Mouse (Mus musculus): ENCODE measurements around the gene Spata17. TPM values are rescaled to one million over a fixed set of nuclear protein-coding genes. Genes with fewer than 3 reads are reported as not detected.

The Spata17 gene
- total and polyA plus RNA-seq, 3 experiments, result 0.24 TPM; not detected in 2

GRCm38 (mm10) chr1:187052532-187052931 lies 162.7 kb downstream of the Spata17 start:
- H3K79me2 ChIP-seq (replicated peaks; ENCODE audit: control insufficient read depth, extremely low read depth, insufficient read depth, poor library complexity, severe bottlenecking), result no peaks in the 10 kb centered on the region
- in situ Hi-C loops (cut with MboI; ENCODE audit: low pct_ligation_motif_present, low pct_unique_long_range_greater_than_20kb, low sequenced_read_pairs), result no loop called here
- H3K4me3 ChIP-seq (replicated peaks in 1 of 3; ENCODE audit: low read depth in 2 of 3, low read length in 2 of 3, poor library complexity in 1 of 3), result no peak overlapping the region
- H3K4me2 ChIP-seq (ENCODE audit: insufficient read depth, low read depth, poor library complexity, severe bottlenecking), result no peak overlapping the region
- H3K4me1 ChIP-seq (ENCODE audit: control insufficient read depth in 1 of 2, insufficient read depth in 2 of 2), result peaks cover 0 to 10% of the 10 kb centered on the region in 2 experiments; a peak in 2 of 4 replicates
- no peak overlapping the region for H3K9ac ChIP-seq (ENCODE audit: insufficient read depth, low read depth)
- DNase-seq (ENCODE audit: extremely low read depth), result no peak
- TF ChIP-seq MAZ (IDR thresholded peaks at IDR 0.05; ENCODE audit: low read depth, low read length), result no peak
- TF ChIP-seq E2F4 (IDR thresholded peaks at IDR 0.05; ENCODE audit: insufficient replicate concordance, low read depth, low read length), result no peak
- no peak for TF ChIP-seq RCOR1 (conservative IDR thresholded peaks at IDR 0.05; ENCODE audit: low read depth, low read length)
- TF ChIP-seq ZKSCAN1 (IDR thresholded peaks at IDR 0.05; ENCODE audit: borderline replicate concordance, low read depth, low read length), result no peak
- no peak for TF ChIP-seq ZC3H11A (IDR thresholded peaks at IDR 0.05; ENCODE audit: low read depth, low read length)
- TF ChIP-seq CHD2 (IDR thresholded peaks at IDR 0.05; ENCODE audit: low read length), result no peak
- TF ChIP-seq UBTF (IDR thresholded peaks at IDR 0.05; ENCODE audit: low read depth, low read length), result no peak
- TF ChIP-seq IRF4 (IDR thresholded peaks at IDR 0.05; ENCODE audit: low read depth, low read length), result no peak
- no peak for TF ChIP-seq POLR2A (IDR thresholded peaks at IDR 0.05; ENCODE audit: low read depth, low read length)
- no peak for TF ChIP-seq SIN3A (IDR thresholded peaks at IDR 0.05; ENCODE audit: low read length)
- no peak for TF ChIP-seq CTCF (conservative IDR thresholded peaks at IDR 0.05 in 1 of 2, IDR thresholded peaks at IDR 0.05 in 1 of 2; ENCODE audit: low read depth in 2 of 2, low read length in 2 of 2)
- no peaks in the 10 kb centered on the region for H3K27me3 ChIP-seq (replicated peaks)
- dilution Hi-C loops (cut with MboI; ENCODE audit: extremely low pct_ligation_motif_present, extremely low pct_unique_long_range_greater_than_20kb, low sequenced_read_pairs), result no loop called here
- no peaks in the 10 kb centered on the region for H3K36me3 ChIP-seq (replicated peaks in 1 of 2; ENCODE audit: control insufficient read depth in 1 of 2, insufficient read depth in 1 of 2, low read length in 1 of 2)
- H3K27ac ChIP-seq (ENCODE audit: insufficient read depth, low read depth), result no peak overlapping the region
- no peaks in the 10 kb centered on the region for H3K9me3 ChIP-seq (replicated peaks; ENCODE audit: low read length)

- no peak for DNase-seq (ENCODE audit: extremely low read depth)
- Histone ChIP-seq H3K79me2 (replicated peaks; ENCODE audit: control insufficient read depth, extremely low read depth, insufficient read depth, poor library complexity, severe bottlenecking) (no peaks in the 10 kb centered on the region), H3K36me3 (replicated peaks in 1 of 2; ENCODE audit: control insufficient read depth in 1 of 2, insufficient read depth in 1 of 2, low read length in 1 of 2) (no peaks in the 10 kb centered on the region), H3K9ac (ENCODE audit: insufficient read depth, low read depth) (no peak overlapping the region), H3K4me2 (ENCODE audit: insufficient read depth, low read depth, poor library complexity, severe bottlenecking) (no peak overlapping the region), H3K27ac (ENCODE audit: insufficient read depth, low read depth) (no peak overlapping the region), H3K4me3 (replicated peaks in 1 of 3; ENCODE audit: low read depth in 2 of 3, low read length in 2 of 3, poor library complexity in 1 of 3) (no peak overlapping the region), H3K27me3 (replicated peaks) (no peaks in the 10 kb centered on the region), H3K4me1 (ENCODE audit: control insufficient read depth in 1 of 2, insufficient read depth in 2 of 2) (peaks cover 0 to 10% of the 10 kb centered on the region in 2 experiments; a peak in 2 of 4 replicates), H3K9me3 (replicated peaks; ENCODE audit: low read length) (no peaks in the 10 kb centered on the region)
- no peak for TF ChIP-seq HCFC1 (IDR thresholded peaks at IDR 0.05; ENCODE audit: low read depth, low read length)
- TF ChIP-seq MXI1 (IDR thresholded peaks at IDR 0.05; ENCODE audit: low read depth, low read length), result no peak
- TF ChIP-seq NELFE (IDR thresholded peaks at IDR 0.05; ENCODE audit: low read depth, low read length), result no peak
- TF ChIP-seq PAX5 (IDR thresholded peaks at IDR 0.05; ENCODE audit: low read length), result no peak
- no peak for TF ChIP-seq ZC3H11A (IDR thresholded peaks at IDR 0.05; ENCODE audit: low read depth, low read length)
- no peak for TF ChIP-seq CTCF (conservative IDR thresholded peaks at IDR 0.05 in 1 of 2, IDR thresholded peaks at IDR 0.05 in 1 of 2; ENCODE audit: low read depth in 2 of 2, low read length in 2 of 2)
- no peak for TF ChIP-seq CHD1 (IDR thresholded peaks at IDR 0.05; ENCODE audit: low read depth, low read length)
- no peak for TF ChIP-seq UBTF (IDR thresholded peaks at IDR 0.05; ENCODE audit: low read depth, low read length)
- no peak for TF ChIP-seq E2F4 (IDR thresholded peaks at IDR 0.05; ENCODE audit: insufficient replicate concordance, low read depth, low read length)
- no peak for TF ChIP-seq TCF12 (IDR thresholded peaks at IDR 0.05; ENCODE audit: low read depth, low read length)
- no peak for TF ChIP-seq USF1 (IDR thresholded peaks at IDR 0.05; ENCODE audit: low read depth, low read length)
- TF ChIP-seq MEF2A (IDR thresholded peaks at IDR 0.05; ENCODE audit: borderline replicate concordance, low read depth, low read length), result no peak
- no peak for TF ChIP-seq ZNF384 (IDR thresholded peaks at IDR 0.05; ENCODE audit: low read depth, low read length)
- no peak for TF ChIP-seq POLR2AphosphoS2 (IDR thresholded peaks at IDR 0.05; ENCODE audit: low read depth, low read length)
- no peak for TF ChIP-seq EP300 (IDR thresholded peaks at IDR 0.05; ENCODE audit: low read length)
- no peak for TF ChIP-seq GABPA (IDR thresholded peaks at IDR 0.05; ENCODE audit: insufficient replicate concordance, low read depth, low read length)
- no peak for TF ChIP-seq IRF4 (IDR thresholded peaks at IDR 0.05; ENCODE audit: low read depth, low read length)
- in situ Hi-C loops (cut with MboI; ENCODE audit: low pct_ligation_motif_present, low pct_unique_long_range_greater_than_20kb, low sequenced_read_pairs), result no loop called here
- dilution Hi-C loops (cut with MboI; ENCODE audit: extremely low pct_ligation_motif_present, extremely low pct_unique_long_range_greater_than_20kb, low sequenced_read_pairs), result no loop called here
Measured at GRCm38 (mm10) chr1:187051296-187051695, 164.0 kb downstream of the Spata17 start.

All from CH12.LX (cell line).